Mouse (Mus musculus): Measurements from ENCODE around the gene Olfr1238. TPM values are rescaled to one million over a fixed set of nuclear protein-coding genes. Genes with fewer than 3 reads are reported as not detected.

The Olfr1238 gene
- polyA plus RNA-seq (2016; fragmentation: Nextera tagmentation; extraction: Ambion mirVana) = not detected in 2 replicates

GRCm38 (mm10) chr2:89409576-89409975 is at the start of gene Olfr1238:
TSS of gene Olfr1238 (minus strand) at chr2:89409676.
- 95% methylated on average over 2 of the region's 2 CpGs for WGBS
- Histone ChIP-seq H3K4me1 (no peaks in the 10 kb centered on the region), H3K27me3 (replicated peaks; ENCODE audit: low read depth, poor library complexity, severe bottlenecking) (no peaks in the 10 kb centered on the region), H3K27ac (replicated peaks) (no peak within 1 kb of the TSS), H3K9me3 (no peaks in the 10 kb centered on the region), H3K4me3 (no peak within 1 kb of the TSS), H3K36me3 (replicated peaks) (no peaks in the 10 kb centered on the region)
- no peak for DNase-seq (ENCODE audit: low spot score)

- no peaks in the 10 kb centered on the region for H3K27me3 ChIP-seq (replicated peaks; ENCODE audit: low read depth, poor library complexity, severe bottlenecking)
- WGBS = 84% methylated on average over 3 of the region's 3 CpGs
- no peaks in the 10 kb centered on the region for H3K9me3 ChIP-seq
- H3K4me1 ChIP-seq = no peaks in the 10 kb centered on the region
- H3K27ac ChIP-seq (replicated peaks) = no peak within 1 kb of the TSS
- H3K36me3 ChIP-seq (replicated peaks) = no peaks in the 10 kb centered on the region
- H3K4me3 ChIP-seq = no peak within 1 kb of the TSS
- no peak for DNase-seq (ENCODE audit: low spot score)
Observed at GRCm38 (mm10) chr2:89442900-89443299, 33.4 kb upstream of the Olfr1238 start, which contains the start of gene Olfr1240. TSS of gene Olfr1240 (minus strand) at chr2:89443000.

GRCm38 (mm10) chr2:89420307-89420706 is 10.8 kb upstream of the Olfr1238 start, which contains the start of gene Olfr1239:
TSS of gene Olfr1239 (minus strand) at chr2:89420407.
- WGBS = 93% methylated on average over 2 of the region's 2 CpGs
- Histone ChIP-seq H3K9me3 (no peaks in the 10 kb centered on the region), H3K27ac (replicated peaks) (no peak within 1 kb of the TSS), H3K27me3 (replicated peaks; ENCODE audit: low read depth, poor library complexity, severe bottlenecking) (no peaks in the 10 kb centered on the region), H3K4me3 (no peak within 1 kb of the TSS), H3K4me1 (no peaks in the 10 kb centered on the region), H3K36me3 (replicated peaks) (no peaks in the 10 kb centered on the region)
- DNase-seq (ENCODE audit: low spot score) = no peak

GRCm38 (mm10) chr2:89414557-89414956 is 5.1 kb upstream of the Olfr1238 start:
- Histone ChIP-seq H3K4me1 (no peaks in the 10 kb centered on the region), H3K9me3 (no peaks in the 10 kb centered on the region), H3K36me3 (replicated peaks) (no peaks in the 10 kb centered on the region), H3K4me3 (no peak overlapping the region), H3K27ac (replicated peaks) (no peak overlapping the region), H3K27me3 (replicated peaks; ENCODE audit: low read depth, poor library complexity, severe bottlenecking) (no peaks in the 10 kb centered on the region)
- 84% methylated on average over 1 of the region's 1 CpGs for WGBS
- DNase-seq (ENCODE audit: low spot score) = no peak

- no peaks in the 10 kb centered on the region for H3K27me3 ChIP-seq (replicated peaks; ENCODE audit: low read depth, poor library complexity, severe bottlenecking)
- H3K27ac ChIP-seq (replicated peaks) = no peak overlapping the region
- 90% methylated on average over 1 of the region's 1 CpGs for WGBS
- no peak overlapping the region for H3K4me3 ChIP-seq
- no peak for DNase-seq (ENCODE audit: low spot score)
- H3K4me1 ChIP-seq = no peaks in the 10 kb centered on the region
- H3K36me3 ChIP-seq (replicated peaks) = no peaks in the 10 kb centered on the region
- H3K9me3 ChIP-seq = no peaks in the 10 kb centered on the region
Observed at GRCm38 (mm10) chr2:89400882-89401281, 8.6 kb downstream of the Olfr1238 start.

GRCm38 (mm10) chr2:89364765-89365164 is 44.7 kb downstream of the Olfr1238 start, which contains the start of gene Olfr1234:
TSS of gene Olfr1234 (minus strand) at chr2:89364865.
- Histone ChIP-seq H3K27ac (replicated peaks) (no peak within 1 kb of the TSS), H3K36me3 (replicated peaks) (no peaks in the 10 kb centered on the region), H3K27me3 (replicated peaks; ENCODE audit: low read depth, poor library complexity, severe bottlenecking) (no peaks in the 10 kb centered on the region), H3K4me3 (no peak within 1 kb of the TSS), H3K4me1 (no peaks in the 10 kb centered on the region), H3K9me3 (no peaks in the 10 kb centered on the region)
- DNase-seq (ENCODE audit: low spot score) = no peak
- WGBS = 89% methylated on average over 4 of the region's 4 CpGs

Other genes with a start within 250 kb of the Olfr1238 start
- not detected in 2 replicates for gene Olfr1224-ps1, start 245.6 kb downstream of the Olfr1238 start, polyA plus RNA-seq (2016; fragmentation: Nextera tagmentation; extraction: Ambion mirVana)
- not detected in 2 replicates for gene Olfr1225, start 235.0 kb downstream of the Olfr1238 start, polyA plus RNA-seq (2016; fragmentation: Nextera tagmentation; extraction: Ambion mirVana)
- gene Olfr1226, start 209.6 kb downstream of the Olfr1238 start, polyA plus RNA-seq (2016; fragmentation: Nextera tagmentation; extraction: Ambion mirVana) = not detected in 2 replicates
- not detected in 2 replicates for gene Olfr1228, start 155.6 kb downstream of the Olfr1238 start, polyA plus RNA-seq (2016; fragmentation: Nextera tagmentation; extraction: Ambion mirVana)
- not detected in 2 replicates for gene Olfr1229, start 121.7 kb downstream of the Olfr1238 start, polyA plus RNA-seq (2016; fragmentation: Nextera tagmentation; extraction: Ambion mirVana)
- gene Olfr1230, start 112.4 kb downstream of the Olfr1238 start, polyA plus RNA-seq (2016; fragmentation: Nextera tagmentation; extraction: Ambion mirVana) = not detected in 2 replicates
- gene Olfr1231, start 102.6 kb downstream of the Olfr1238 start, polyA plus RNA-seq (2016; fragmentation: Nextera tagmentation; extraction: Ambion mirVana) = not detected in 2 replicates
- gene Olfr1232, start 80.0 kb downstream of the Olfr1238 start, polyA plus RNA-seq (2016; fragmentation: Nextera tagmentation; extraction: Ambion mirVana) = not detected in 2 replicates
- not detected in 2 replicates for gene Olfr1233, start 67.3 kb downstream of the Olfr1238 start, polyA plus RNA-seq (2016; fragmentation: Nextera tagmentation; extraction: Ambion mirVana)
- gene Olfr1234, start 44.8 kb downstream of the Olfr1238 start, polyA plus RNA-seq (2016; fragmentation: Nextera tagmentation; extraction: Ambion mirVana) = not detected in 2 replicates
- gene Olfr1239, start 10.7 kb upstream of the Olfr1238 start, polyA plus RNA-seq (2016; fragmentation: Nextera tagmentation; extraction: Ambion mirVana) = not detected in 2 replicates
- not detected in 2 replicates for gene Olfr1240, start 33.3 kb upstream of the Olfr1238 start, polyA plus RNA-seq (2016; fragmentation: Nextera tagmentation; extraction: Ambion mirVana)
- not detected in 2 replicates for gene Olfr1241, start 77.5 kb upstream of the Olfr1238 start, polyA plus RNA-seq (2016; fragmentation: Nextera tagmentation; extraction: Ambion mirVana)
- not detected in 2 replicates for gene Olfr1242, start 88.7 kb upstream of the Olfr1238 start, polyA plus RNA-seq (2016; fragmentation: Nextera tagmentation; extraction: Ambion mirVana)
- gene Olfr1243, start 121.8 kb upstream of the Olfr1238 start, polyA plus RNA-seq (2016; fragmentation: Nextera tagmentation; extraction: Ambion mirVana) = not detected in 2 replicates
- not detected in 2 replicates for gene Olfr1245, start 168.8 kb upstream of the Olfr1238 start, polyA plus RNA-seq (2016; fragmentation: Nextera tagmentation; extraction: Ambion mirVana)
- not detected in 2 replicates for gene Olfr1246, start 183.5 kb upstream of the Olfr1238 start, polyA plus RNA-seq (2016; fragmentation: Nextera tagmentation; extraction: Ambion mirVana)
- gene Olfr1247, start 204.5 kb upstream of the Olfr1238 start, polyA plus RNA-seq (2016; fragmentation: Nextera tagmentation; extraction: Ambion mirVana) = not detected in 2 replicates
- not detected in 2 replicates for gene Olfr1248, start 208.6 kb upstream of the Olfr1238 start, polyA plus RNA-seq (2016; fragmentation: Nextera tagmentation; extraction: Ambion mirVana)
- gene Olfr1249, start 225.3 kb upstream of the Olfr1238 start, polyA plus RNA-seq (2016; fragmentation: Nextera tagmentation; extraction: Ambion mirVana) = not detected in 2 replicates